Mouse (Mus musculus) olfactory bulb, adult 2 months (tissue): ENCODE measurements around the gene Otoa. TPM values are rescaled to one million over a fixed set of nuclear protein-coding genes. Genes with fewer than 3 reads are reported as not detected.

Source experiments
- H3K27ac ChIP-seq: fragments of 200-500 bp; 2 replicates; pipeline ENCODE4 v1.5.1; 2012; ENCODE audit warnings: low read depth, low read length; ENCODE audit not compliant: insufficient read depth
- H3K4me1 ChIP-seq: fragments of 200-500 bp; 2 replicates; pipeline ENCODE4 v1.6.1; 2012; ENCODE audit warnings: low read length; ENCODE audit not compliant: control insufficient read depth, insufficient read depth
- H3K4me3 ChIP-seq: fragments of 200-500 bp; 2 replicates; pipeline ENCODE4 v1.5.1; 2012; ENCODE audit warnings: mild to moderate bottlenecking, low read depth, low read length, moderate library complexity; ENCODE audit not compliant: insufficient read depth
- CTCF ChIP-seq: fragments of 200-500 bp; IDR thresholded peaks from 2 replicates; pipeline ENCODE4 v1.5.1; 2012; ENCODE audit warnings: low read depth, mild to moderate bottlenecking, low read length, moderate library complexity; ENCODE audit not compliant: insufficient read depth
- POLR2A ChIP-seq: fragments of 200-500 bp; IDR thresholded peaks from 2 replicates; pipeline ENCODE4 v1.6.1; 2012; ENCODE audit warnings: mild to moderate bottlenecking, low read depth, low read length, moderate library complexity; ENCODE audit not compliant: insufficient read depth
- WGBS: fragments of 180-500 bp; shearing (Covaris S2); methylation state at CpG from one replicate; pipeline ENCODE4 v1.1.7; 2018; 5-methylcytosine and 5-hydroxymethylcytosine counted together
- polyA plus RNA-seq: library from polyadenylated mRNA; stranded (reverse); fragments of >200 nt; gene quantifications from 2 replicates; pipeline ENCODE4 v1.2.4, GENCODE M21; 2012; ENCODE audit warnings: low replicate concordance; ENCODE audit not compliant: missing spikeins, insufficient read depth, insufficient read length

The Otoa gene
- polyA plus RNA-seq, 1 experiment, result not detected

DNA sequence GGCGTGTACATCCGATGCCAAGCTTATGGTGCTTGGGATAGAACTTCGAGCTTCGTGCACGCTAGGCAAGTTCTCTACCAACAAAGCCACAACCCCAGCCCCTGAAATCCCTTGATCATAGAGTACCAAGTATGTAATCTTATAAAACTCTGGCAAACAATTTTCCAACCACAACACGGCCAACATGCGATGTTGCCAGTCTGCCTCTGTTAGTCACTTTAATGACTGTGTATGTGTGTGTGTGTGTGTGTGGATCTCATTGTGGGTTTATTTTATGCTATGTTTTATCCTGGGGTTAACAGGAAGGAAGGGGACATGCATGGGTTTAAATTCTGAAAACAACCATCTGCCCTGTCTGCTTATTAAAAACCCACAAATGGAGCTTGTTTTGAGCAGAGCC, 9.3 kb downstream of the Otoa start:
- TF ChIP-seq POLR2A (no peak), CTCF (no peak)
- Histone ChIP-seq H3K27ac (no peak overlapping the region), H3K4me3 (no peak overlapping the region), H3K4me1 (no peaks in the 10 kb centered on the region)
- 91% methylated on average over 7 of the region's 7 CpGs for WGBS

DNA sequence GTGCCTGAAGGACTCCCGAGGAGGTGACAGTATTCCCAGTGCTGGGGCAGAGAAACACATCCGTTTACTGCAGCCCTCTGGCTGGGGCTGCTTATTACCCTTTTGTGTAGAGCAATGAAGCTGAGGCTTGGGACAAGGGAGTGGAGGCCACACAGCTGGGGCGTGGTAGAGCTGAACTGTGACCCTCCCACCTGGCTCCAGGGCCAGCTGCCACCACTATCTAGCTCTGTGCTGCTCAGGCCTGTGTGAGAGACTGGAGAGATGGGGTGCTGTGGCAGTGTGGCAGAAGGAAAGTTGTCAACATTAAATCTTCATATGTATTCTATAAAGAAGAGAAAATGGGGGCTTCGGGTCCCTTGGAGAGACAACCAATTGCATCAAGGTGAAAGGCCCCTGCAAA, 11.6 kb downstream of the Otoa start:
- no peak overlapping the region for H3K4me3 ChIP-seq
- no peak overlapping the region for H3K27ac ChIP-seq
- H3K4me1 ChIP-seq, result no peaks in the 10 kb centered on the region
- TF ChIP-seq POLR2A (no peak), CTCF (no peak)
- WGBS, result 75% methylated on average over 4 of the region's 4 CpGs

DNA sequence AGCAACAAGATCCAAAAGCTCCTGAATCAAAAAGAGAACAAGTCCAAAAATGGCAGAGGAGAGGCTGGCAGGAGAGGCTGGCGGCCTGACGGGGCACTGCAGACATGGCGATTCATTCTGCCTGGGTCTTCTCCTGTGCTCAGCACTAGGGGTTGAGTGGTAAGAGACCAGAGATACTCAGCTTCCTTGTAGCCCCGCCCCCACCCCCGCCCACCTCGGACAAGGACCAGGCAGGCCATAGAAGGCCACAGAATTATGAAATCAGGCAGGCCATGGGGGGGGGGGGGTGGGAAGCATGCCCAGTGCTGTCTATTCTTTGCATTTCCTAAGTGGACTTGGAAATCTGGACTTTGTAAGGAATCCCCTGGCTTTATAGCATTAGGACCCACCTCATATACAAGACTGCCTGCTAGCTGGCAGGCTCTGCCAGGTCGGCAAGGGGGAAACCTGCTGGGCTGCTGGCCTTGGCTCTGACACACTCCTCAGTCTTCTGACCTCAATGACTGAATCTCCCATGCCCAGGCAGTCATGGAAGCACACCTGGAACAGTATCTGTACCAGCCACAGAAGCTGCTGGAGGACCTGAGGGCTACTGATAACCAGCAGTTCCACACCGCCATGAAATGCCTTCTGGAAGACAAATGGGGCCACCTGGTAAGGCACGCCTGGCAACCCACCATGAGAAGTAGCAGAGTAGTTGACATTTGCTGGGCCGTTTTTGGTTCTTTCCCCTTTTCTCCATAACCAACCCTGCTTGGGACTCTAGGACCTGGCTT, 17.4 kb downstream of the Otoa start:
- TF ChIP-seq CTCF, result no peak
- TF ChIP-seq POLR2A, result no peak
- no peaks in the 10 kb centered on the region for H3K4me1 ChIP-seq
- no peak overlapping the region for H3K27ac ChIP-seq
- H3K4me3 ChIP-seq, result no peak overlapping the region
- 83% methylated on average over 10 of the region's 10 CpGs for WGBS

DNA sequence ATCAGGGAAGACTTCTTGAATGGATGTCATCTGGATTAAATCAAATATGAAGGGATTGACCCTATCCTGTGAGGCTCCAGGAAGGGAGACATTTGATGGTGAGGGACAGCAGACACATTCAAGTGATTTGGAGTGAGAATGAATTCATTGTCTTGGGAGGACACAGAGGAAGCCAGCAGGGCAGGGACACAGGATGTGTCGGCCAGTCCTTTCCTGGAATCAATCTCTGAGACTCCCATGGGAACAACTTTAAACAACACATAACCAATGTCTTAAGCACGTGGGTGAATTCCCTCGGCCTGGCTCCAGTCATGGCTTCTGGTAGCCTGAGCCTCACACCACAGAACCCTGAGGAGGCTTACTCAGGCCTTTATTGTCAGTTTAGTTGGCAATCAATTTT, 26.4 kb downstream of the Otoa start:
- TF ChIP-seq POLR2A (no peak), CTCF (no peak)
- Histone ChIP-seq H3K27ac (no peak overlapping the region), H3K4me3 (no peak overlapping the region), H3K4me1 (no peaks in the 10 kb centered on the region)
- 89% methylated on average over 3 of the region's 3 CpGs for WGBS

DNA sequence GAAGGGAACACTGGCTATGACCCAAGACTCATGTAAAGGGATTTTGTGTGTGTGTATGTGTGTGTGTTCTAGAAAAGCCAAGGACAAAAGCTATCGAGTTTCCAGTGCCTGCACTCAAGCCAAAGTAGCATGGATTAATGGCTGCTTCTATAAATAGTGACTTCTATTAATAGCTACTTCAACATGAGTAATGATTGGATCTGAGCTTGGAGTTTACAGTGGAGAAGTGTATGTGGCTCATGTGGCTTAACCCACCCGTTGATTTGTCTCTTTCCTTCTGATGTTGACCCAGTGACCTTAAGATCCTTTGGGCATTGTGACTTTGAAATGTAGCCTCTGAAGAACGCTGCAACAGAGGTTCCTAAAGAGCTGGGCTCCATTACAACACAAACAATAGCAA, 29.9 kb downstream of the Otoa start:
- no peak for TF ChIP-seq CTCF
- no peak for TF ChIP-seq POLR2A
- WGBS, result 23% methylated on average over 3 of the region's 3 CpGs
- Histone ChIP-seq H3K4me1 (no peaks in the 10 kb centered on the region), H3K27ac (no peak overlapping the region), H3K4me3 (no peak overlapping the region)

DNA sequence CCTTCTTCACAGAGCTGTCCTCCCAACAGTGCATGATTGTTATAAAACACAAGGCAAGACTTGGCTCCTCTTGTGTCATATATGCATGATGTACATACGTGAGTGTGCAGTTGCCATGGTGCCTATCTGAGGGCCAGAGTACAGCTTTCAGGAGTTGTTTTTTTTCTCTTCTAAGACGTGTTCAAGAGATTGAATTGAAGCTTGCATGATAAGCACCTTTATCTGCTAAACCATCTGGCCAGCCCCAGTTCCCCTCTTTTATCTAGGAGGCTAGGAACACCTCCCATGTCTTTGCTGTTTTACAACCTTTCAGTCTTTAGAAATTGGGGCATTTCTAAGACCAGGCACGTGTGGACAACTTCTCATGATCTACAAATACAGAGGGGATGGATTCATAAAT, 30.3 kb downstream of the Otoa start:
- Histone ChIP-seq H3K4me3 (no peak overlapping the region), H3K27ac (no peak overlapping the region), H3K4me1 (no peaks in the 10 kb centered on the region)
- 77% methylated on average over 3 of the region's 3 CpGs for WGBS
- TF ChIP-seq POLR2A (no peak), CTCF (no peak)

DNA sequence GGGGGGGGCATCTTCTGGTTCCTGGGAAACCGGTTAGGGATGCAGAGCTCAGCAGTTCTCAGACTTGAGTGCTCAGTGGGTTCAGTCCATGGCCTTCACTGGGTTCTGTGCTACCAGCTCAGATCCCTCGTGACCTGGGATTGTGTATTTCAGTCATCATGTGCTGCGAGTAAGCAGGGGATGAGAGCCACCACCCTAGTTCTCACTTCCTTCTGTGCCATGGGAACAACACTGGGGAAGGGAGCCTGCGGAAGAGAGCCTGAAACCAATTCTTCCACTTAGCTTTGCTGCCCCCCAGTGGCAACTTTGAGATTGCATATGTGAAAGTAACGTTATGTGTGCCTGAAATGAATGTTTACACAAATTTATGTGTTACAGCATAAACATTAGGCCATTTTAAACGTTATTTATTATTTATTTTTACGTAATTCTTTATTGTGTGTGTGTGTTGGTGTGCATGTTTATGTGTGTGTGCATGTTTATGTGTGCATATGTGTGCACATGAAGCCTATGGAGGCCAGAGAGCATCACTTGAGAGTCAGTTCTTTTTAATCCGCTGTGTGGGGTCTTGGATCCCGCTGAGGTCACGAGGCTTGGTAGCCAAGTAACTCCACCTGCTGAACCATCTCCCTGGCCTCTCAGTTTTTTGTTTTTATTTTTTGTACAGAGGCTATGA, 38.8 kb downstream of the Otoa start:
- TF ChIP-seq POLR2A, result no peak
- TF ChIP-seq CTCF, result 0 out of 2 replicates have a peak, but pooled peaks have one; percentile 8
- WGBS, result 10% methylated on average over 10 of the region's 10 CpGs
- H3K27ac ChIP-seq, result no peak overlapping the region
- H3K4me1 ChIP-seq, result peaks cover 3% of the 10 kb centered on the region; the same call in 1 of the 2 replicates
- no peak overlapping the region for H3K4me3 ChIP-seq

DNA sequence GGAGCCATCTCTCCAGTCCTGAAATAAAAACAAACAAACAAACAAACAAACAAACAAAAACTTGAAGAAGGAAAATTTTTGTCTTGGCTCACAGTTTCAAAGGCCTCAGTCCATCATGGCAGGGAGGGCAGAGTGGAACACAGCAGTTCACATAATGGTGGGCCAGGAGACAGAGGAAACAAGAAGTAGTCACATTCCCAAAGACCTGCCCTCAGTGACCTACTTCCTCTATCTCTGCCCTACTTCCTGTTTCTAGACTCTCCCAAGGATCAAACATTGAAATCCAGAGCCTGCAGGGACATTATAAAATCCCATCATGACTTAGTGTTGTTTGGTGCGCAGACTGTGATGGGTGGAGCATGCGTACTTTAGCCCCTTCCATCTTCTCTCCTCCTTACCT, 49.4 kb downstream of the Otoa start:
- TF ChIP-seq CTCF, result no peak
- TF ChIP-seq POLR2A, result no peak
- Histone ChIP-seq H3K4me1 (no peaks in the 10 kb centered on the region), H3K4me3 (no peak overlapping the region), H3K27ac (no peak overlapping the region)
- 96% methylated on average over 2 of the region's 2 CpGs for WGBS

DNA sequence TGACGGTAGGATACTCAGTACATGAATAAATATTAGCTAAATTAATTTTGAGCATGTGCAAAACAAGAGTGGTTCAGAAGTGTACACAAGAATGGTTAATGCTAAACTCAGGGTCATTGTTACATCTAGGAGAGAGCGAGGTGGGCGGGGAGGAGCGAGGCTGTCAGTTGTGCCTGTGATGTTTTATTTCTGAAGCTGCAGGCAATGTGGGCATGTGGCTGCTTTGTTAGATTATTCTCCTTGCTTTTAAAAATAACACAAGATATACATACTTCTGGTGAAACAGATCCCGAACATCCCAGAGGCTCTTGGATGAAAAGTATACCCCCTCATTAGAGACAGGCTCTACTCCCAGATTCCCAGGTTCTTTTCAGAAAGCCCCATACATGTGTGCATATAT, 59.8 kb downstream of the Otoa start:
- Histone ChIP-seq H3K27ac (no peak overlapping the region), H3K4me3 (no peak overlapping the region), H3K4me1 (no peaks in the 10 kb centered on the region)
- no peak for TF ChIP-seq POLR2A
- TF ChIP-seq CTCF, result no peak
- WGBS, result 65% methylated on average over 5 of the region's 5 CpGs
